11 mouse cellular contexts compared by ENCODE assay signal in the genomic region with DNA sequence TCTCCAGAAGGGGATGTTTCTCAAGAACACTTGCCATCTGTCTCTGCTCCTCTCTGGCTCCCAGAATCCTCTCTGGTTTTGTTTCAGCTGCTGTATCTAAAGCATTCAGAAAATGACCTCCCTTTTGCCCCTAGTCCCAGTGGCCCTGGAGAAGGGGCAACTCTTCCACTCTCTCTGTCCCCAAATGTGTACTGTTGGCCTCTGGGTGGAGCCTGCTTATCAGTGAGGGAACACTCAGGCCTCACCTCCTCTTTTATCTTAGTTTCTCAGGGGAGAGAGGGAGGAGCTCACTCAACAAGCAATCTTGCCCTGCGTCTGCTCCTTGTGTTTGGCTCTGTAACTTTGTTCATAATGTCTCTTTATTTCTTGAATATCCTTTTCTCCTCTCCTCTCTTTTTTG. TPM values are rescaled to one million over a fixed set of nuclear protein-coding genes. Genes with fewer than 3 reads are reported as not detected.
DNase-seq lines count a peak whose midpoint lies in the region; ATAC-seq and TF ChIP-seq lines count a peak whose summit lies in the region.
"Had no signal": no experiment of that assay in that cellular context is flagged by ENCODE, and none has a peak within 500 bp of the region (broad histone marks: within the 10 kb centered on the region; RNA-seq: fewer than 3 reads in every experiment).

TSS of gene Kel (minus strand) at position 217 of the 400 bp plus-strand sequence.

- no peak within 1 kb of the TSS for H3K9ac ChIP-seq in kidney, embryonic 15.5 days
- H3K9ac ChIP-seq in kidney, embryonic 14.5 days (ENCODE audit: low read depth, low read length), result no peak within 1 kb of the TSS
- no peak within 1 kb of the TSS for H3K9ac ChIP-seq in intestine, postnatal 0 days (ENCODE audit: low read depth, low read length)

- WGBS in kidney, embryonic 15.5 days, result 33% methylated on average over 1 of the region's 1 CpGs
- 38% methylated on average over 1 of the region's 1 CpGs for WGBS in kidney, embryonic 14.5 days
- WGBS in intestine, postnatal 0 days, result 19% methylated on average over 1 of the region's 1 CpGs

- TF ChIP-seq CTCF in intestine, postnatal 0 days (IDR thresholded peaks at IDR 0.05; ENCODE audit: low read depth), result no peak

- peak; percentile 68; the same call in 1 of the 2 replicates for ATAC-seq in kidney, embryonic 15.5 days (replicated peaks; ENCODE audit: low FRiP score)
- ATAC-seq in kidney, embryonic 14.5 days (ENCODE audit: low FRiP score, low TSS enrichment), result no peak
- peak; percentile 43; the same call in 1 of the 2 replicates for ATAC-seq in intestine, postnatal 0 days
- no peak for ATAC-seq in granulocyte monocyte progenitor cell, adult 5-6 weeks (replicated peaks; ENCODE audit: poor library complexity, severe bottlenecking)
- no peak for ATAC-seq in inflammation-experienced regulatory T-cells, adult 6 months

- 0 out of 2 replicates have a peak, but pooled peaks cover 2% of the 10 kb centered on the region for H3K4me1 ChIP-seq in kidney, embryonic 15.5 days
- no peaks in the 10 kb centered on the region for H3K4me1 ChIP-seq in kidney, embryonic 14.5 days (ENCODE audit: control insufficient read depth, insufficient read depth, low read length)
- H3K4me1 ChIP-seq in intestine, postnatal 0 days (replicated peaks; ENCODE audit: control insufficient read depth, insufficient read depth, low read length), result no peaks in the 10 kb centered on the region

- H3K36me3 ChIP-seq in kidney, embryonic 15.5 days, result no peaks in the 10 kb centered on the region
- H3K36me3 ChIP-seq in kidney, embryonic 14.5 days (ENCODE audit: control insufficient read depth, insufficient read depth, low read length), result no peaks in the 10 kb centered on the region
- H3K36me3 ChIP-seq in intestine, postnatal 0 days (ENCODE audit: control insufficient read depth, insufficient read depth), result no peaks in the 10 kb centered on the region

- peak; percentile 90 for DNase-seq in c-Kit-positive CD71-positive TER-119-negative erythroid progenitor cells, embryonic 14.5 days (ENCODE audit: low read depth)
- DNase-seq in spleen, postnatal 14 days (ENCODE audit: low spot score in 2 of 2), result peak; percentile 46 to 48
- DNase-seq: cerebellum, adult 11 months; heart, postnatal 14 days; kidney, postnatal 10 days had no signal

- H3K4me2 ChIP-seq in kidney, embryonic 15.5 days, result no peak within 1 kb of the TSS
- no peak within 1 kb of the TSS for H3K4me2 ChIP-seq in kidney, embryonic 14.5 days (replicated peaks; ENCODE audit: low read depth, low read length)
- H3K4me2 ChIP-seq in intestine, postnatal 0 days (replicated peaks; ENCODE audit: low read depth), result no peak within 1 kb of the TSS

- no peak within 1 kb of the TSS for H3K4me3 ChIP-seq in kidney, embryonic 15.5 days (replicated peaks)
- no peak within 1 kb of the TSS for H3K4me3 ChIP-seq in kidney, embryonic 14.5 days (ENCODE audit: low read length)
- no peak within 1 kb of the TSS for H3K4me3 ChIP-seq in intestine, postnatal 0 days (ENCODE audit: low read depth, low read length)

- no peaks in the 10 kb centered on the region for H3K9me3 ChIP-seq in kidney, embryonic 15.5 days (replicated peaks)
- no peaks in the 10 kb centered on the region for H3K9me3 ChIP-seq in kidney, embryonic 14.5 days (ENCODE audit: control insufficient read depth, low read length)
- H3K9me3 ChIP-seq in intestine, postnatal 0 days (ENCODE audit: control insufficient read depth), result no peaks in the 10 kb centered on the region

- no peaks in the 10 kb centered on the region for H3K27me3 ChIP-seq in kidney, embryonic 15.5 days
- no peaks in the 10 kb centered on the region for H3K27me3 ChIP-seq in kidney, embryonic 14.5 days (ENCODE audit: control insufficient read depth, insufficient read depth, low read length)
- H3K27me3 ChIP-seq in intestine, postnatal 0 days (replicated peaks; ENCODE audit: control insufficient read depth, insufficient read depth, low read length), result no peaks in the 10 kb centered on the region

- H3K27ac ChIP-seq in kidney, embryonic 15.5 days, result peak within 1 kb of the TSS; percentile 32
- no peak within 1 kb of the TSS for H3K27ac ChIP-seq in kidney, embryonic 14.5 days (ENCODE audit: low read depth, low read length)
- no peak within 1 kb of the TSS for H3K27ac ChIP-seq in intestine, postnatal 0 days (ENCODE audit: low read depth, low read length)

RNA-seq across cellular contexts. Expression of gene Kel, which starts in this region (rescaled TPM):
- polyA plus RNA-seq in kidney, embryonic 15.5 days (2015; fragmentation: Nextera tagmentation; extraction: Ambion mirVana), result 3.7 and 5.8 TPM in 2 replicates
- 1.2 and 1.8 TPM in 2 replicates for polyA plus RNA-seq in kidney, embryonic 14.5 days (2014; fragmentation: Nextera tagmentation; extraction: Ambion mirVana)
- 0.10 and 0.59 TPM in 2 replicates for polyA plus RNA-seq in intestine, postnatal 0 days (2015; fragmentation: Nextera tagmentation; extraction: Ambion mirVana)
- 0.98 and 13.5 TPM in 2 replicates for total RNA-seq in granulocyte monocyte progenitor cell, adult 5-6 weeks (2014; fragmentation: Nextera tagmentation)
- 0.13 and 1.7 TPM in 2 replicates for total RNA-seq in granulocyte monocyte progenitor cell, adult 5-6 weeks (2017)
- polyA plus RNA-seq in inflammation-experienced regulatory T-cells, adult 6 months (2017; shearing (Covaris generic)), result not detected
- total RNA-seq: left cerebral cortex, adult 18-20 months had no signal

Comparison
In these comparisons a context has a peak if more than half of its experiments do, and no peak if none do; other contexts are left out.
1. Peak in ATAC-seq in intestine, postnatal 0 days; RNA of the gene not detected or under 1 TPM.